Mouse (Mus musculus) left cerebral cortex, adult 8-10 months (tissue): Measurements from ENCODE around the gene Rab11fip4. TPM values are rescaled to one million over a fixed set of nuclear protein-coding genes. Genes with fewer than 3 reads are reported as not detected.
A peak's percentile ranks its signal among the peaks of the same experiment; 100 is the strongest.

Experiments used
- DNase-seq, 2 experiments: peaks; one replicate each; pipeline ENCODE4 v3.0.0; 2022; ENCODE audit warnings: low spot score in 2 of 2
- total RNA-seq, 4 experiments: library from RNA; stranded (reverse); gene quantifications; 2 replicates each; pipeline ENCODE4 v1.2.4; 2022

The Rab11fip4 gene
- total RNA-seq, result 100 to 1,000 TPM; 238 to 263 (median 241) TPM

DNA sequence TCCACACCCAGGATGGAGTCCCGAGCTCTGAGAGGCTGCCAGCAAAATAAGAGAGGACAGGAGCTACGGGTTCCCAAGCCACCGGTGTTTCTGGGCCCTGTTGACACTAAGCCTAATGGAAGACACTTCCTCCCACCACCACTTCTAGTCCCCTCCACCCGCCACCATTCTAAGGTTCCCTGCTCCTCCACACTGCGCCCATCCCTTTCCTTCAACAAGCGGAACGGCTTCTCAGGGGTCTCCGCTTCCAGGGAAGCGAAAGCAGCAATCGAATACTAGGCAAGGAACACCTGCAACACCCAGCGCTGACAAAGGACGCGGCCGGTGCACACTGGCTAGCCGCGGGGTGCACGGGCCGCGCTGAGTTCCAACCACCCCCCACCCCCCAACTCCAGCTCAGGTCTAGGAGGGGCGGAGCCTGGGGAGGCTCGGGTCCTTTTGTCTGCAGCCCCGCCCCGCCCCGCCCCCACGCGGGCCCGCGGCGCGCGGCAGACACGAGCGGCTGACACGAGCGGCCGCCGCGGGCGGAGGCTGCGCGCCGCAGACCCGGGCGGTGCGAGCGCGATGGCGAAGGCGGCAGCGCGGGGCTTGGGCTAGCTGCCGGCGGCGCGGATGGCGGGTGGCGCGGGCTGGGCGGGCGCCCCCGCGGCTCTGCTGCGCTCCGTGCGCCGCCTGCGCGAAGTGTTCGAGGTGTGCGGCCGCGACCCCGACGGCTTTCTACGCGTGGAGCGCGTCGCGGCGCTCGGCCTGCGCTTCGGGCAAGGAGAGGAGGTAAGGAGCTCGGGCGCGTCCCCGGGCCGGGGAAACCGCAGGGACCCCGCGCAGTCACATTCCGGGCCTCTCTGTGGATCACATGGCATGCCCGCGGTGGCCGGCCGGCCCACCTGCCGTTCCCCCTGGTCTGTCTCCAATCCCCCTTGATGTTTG, at the start of gene Rab11fip4:
Gene Rab11fip4, plus strand, starts transcription at position 549 of the 927 bp plus-strand sequence.
- DNase-seq, result peak in 1 of 2 experiments; percentile 70

GRCm38 (mm10) chr11:79552622-79553021, 38.4 kb upstream of the Rab11fip4 start:
- DNase-seq, result no peak

DNA sequence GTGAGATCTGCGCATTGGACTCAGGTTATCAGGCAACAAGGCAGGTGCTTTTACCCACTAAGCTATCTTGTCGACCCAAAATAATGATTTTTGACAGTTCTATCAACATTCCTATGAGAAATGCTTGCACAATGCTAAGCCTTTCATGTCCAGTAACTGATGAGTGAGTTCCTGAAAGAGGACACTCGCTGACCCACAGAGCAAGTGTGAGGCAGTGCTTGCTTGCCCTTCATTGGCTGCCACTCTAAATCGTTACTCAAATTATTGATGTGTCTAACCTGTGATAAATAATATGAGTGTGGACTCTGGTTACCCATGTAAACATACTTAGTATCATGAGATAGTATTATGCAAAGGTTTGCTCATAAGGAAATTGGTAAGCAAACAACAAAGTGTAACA, 30.5 kb upstream of the Rab11fip4 start:
- no peak for DNase-seq

DNA sequence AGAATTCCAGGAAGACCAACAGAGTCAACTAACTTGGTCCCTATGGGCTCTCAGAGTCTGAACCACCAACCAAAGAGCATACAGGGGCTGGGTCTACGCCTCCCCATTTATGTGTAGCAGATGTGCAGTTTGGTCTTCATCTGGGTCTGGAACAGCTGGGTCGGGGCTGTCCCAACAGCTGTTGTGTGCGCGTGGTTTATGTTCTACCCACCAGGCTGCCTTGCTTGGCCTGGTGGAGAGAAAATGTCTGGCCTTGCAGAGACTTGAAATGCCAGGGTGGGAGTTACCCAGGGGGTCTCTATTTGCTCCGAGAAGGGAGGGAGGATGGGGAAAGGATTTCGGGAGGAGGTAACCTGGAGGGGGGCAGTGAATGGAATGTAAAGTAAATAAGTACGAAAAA, 27.5 kb upstream of the Rab11fip4 start:
- no peak for DNase-seq

GRCm38 (mm10) chr11:79566947-79567346, 24.1 kb upstream of the Rab11fip4 start:
- no peak for DNase-seq

- no peak for DNase-seq
Measured at GRCm38 (mm10) chr11:79568197-79568911, 22.7 kb upstream of the Rab11fip4 start.

DNA sequence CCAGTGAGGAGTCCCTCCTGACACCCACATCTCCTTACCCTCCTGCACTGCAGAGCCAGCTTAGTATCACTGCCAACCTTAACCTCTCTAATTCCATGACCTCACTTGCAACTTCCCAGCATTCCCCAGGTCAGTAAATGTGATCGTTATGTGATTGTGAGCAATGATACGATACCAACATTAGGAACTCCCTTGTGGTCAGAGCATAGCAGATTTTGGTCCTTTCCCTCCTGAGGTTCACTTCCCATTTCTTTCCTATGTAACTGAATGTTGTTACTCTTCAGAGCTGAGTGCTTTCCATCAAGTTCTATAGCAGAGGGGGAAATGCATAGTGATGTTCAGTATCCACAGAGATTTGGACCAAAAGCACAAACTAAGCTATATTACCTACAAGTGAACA, 20.7 kb upstream of the Rab11fip4 start:
- no peak for DNase-seq

- no peak for DNase-seq
Measured at GRCm38 (mm10) chr11:79573836-79574235, 17.2 kb upstream of the Rab11fip4 start.

- DNase-seq, result no peak
Measured at GRCm38 (mm10) chr11:79575383-79576073, 15.5 kb upstream of the Rab11fip4 start.

DNA sequence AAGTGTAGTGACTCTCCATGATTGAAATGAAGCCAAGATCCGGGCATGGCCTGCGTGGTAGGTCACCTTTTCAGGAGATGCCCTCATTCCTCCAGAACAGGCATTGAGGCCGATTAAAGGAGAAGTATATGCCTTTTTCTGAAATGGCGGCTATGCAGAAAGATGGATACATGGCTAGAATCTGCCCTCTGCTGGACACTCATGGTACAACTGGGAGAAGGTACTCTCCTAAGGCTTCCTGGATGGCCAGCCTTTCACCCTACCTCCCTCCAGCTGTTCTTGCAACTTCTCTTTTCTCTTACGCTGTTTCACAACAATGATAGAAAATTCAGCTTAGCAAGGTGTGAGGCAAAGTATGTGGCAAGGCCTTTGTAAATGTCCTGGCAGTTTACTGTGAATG, 13.3 kb upstream of the Rab11fip4 start:
- peak; percentile 63 to 69 for DNase-seq

DNA sequence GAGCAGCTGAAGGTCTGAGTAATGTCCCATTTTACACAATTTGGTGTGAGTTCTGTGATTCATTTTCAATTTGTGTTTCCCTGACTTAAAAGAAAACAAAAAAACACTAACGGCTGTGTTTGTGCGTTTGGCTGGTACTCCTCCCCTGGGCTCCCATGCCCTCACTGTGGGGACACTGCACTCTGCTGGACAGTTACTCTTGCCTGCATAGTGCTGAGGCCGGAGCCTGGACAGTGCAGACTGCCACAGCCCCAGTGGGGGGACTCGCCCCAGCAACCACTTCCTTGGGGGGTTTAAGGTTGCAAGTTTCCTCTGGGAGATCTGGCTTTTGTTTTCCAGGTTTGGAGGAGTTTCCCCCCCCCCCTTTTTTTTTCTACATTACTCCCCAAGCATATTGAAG, 10.4 kb upstream of the Rab11fip4 start:
- no peak for DNase-seq

- DNase-seq, result no peak
Measured at GRCm38 (mm10) chr11:79581257-79581656, 9.8 kb upstream of the Rab11fip4 start.

DNA sequence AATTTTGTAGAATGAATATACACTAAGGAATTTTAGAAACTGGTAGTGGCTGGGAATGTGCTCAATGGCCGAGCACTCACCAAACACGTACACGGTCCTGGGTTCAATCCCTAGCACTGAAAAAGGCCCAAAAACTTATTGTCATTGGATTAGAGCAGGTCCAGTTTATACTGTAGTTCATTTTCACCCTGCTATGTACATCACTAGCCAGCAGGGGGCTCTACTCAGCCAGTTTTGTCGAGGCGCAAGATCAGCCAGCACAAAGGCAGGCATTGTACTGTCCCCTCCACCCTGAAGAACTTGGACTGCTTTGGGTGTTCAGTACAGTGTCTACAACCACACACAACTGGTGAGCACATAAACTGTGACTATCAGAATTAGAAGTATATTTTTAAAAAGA, 6.8 kb upstream of the Rab11fip4 start:
- no peak for DNase-seq

DNA sequence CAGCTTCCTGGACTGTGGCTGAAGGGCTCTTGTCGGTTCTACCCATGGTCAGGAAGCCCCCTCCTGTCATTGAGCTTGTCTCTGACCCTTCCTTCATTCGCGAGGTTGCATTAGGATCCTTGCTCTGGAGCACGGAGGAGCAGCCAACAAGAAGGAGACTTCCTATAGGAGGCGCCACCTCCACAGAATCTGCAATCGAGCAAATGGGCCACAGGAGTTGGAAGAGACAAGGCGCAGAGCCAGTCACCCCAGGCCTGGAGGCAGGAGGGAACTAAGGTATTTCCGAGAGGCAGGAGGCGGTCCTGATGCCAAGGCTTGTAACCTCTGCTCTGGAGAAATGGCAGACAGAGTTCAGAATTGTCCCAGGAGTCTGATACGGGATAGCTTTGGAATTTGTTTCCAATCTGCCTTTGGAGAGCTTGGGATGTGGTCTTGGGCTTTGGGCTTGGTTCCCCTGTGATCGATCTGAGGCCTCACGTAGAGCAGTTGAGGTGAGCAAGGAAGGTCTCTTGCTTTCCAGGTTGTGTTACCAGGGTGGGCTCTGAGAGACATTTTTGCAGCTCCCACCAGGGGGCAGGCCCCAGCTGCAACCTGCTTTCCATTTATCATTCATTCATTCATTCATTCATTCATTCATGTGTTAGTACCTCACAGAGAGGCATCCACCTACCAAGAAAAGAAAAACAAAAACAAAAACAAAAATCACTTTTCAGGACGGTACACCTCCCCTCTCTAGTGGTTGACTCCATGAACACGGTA, 1.5 kb upstream of the Rab11fip4 start:
- DNase-seq, result no peak

DNA sequence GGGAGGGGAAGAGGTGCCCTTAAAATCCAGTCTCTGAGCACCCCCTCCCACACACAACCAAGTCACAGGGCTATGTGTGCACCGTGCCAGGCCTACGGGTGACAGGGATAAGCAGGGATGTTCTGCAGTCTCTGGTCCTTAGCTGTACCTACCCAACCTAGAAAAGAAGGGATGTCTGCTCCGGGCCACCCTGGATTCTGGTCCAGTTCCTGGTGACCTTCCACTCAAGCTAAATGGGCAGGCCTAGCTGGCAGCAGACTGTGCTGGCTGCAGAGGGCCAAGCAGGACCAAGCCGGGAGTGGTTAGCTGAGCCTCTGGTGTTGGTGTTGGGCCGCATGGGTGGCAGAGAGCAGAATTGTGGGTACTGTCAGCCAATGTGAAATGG, 571 bp downstream of the Rab11fip4 start:
- peak in 1 of 2 experiments; percentile 48 for DNase-seq

DNA sequence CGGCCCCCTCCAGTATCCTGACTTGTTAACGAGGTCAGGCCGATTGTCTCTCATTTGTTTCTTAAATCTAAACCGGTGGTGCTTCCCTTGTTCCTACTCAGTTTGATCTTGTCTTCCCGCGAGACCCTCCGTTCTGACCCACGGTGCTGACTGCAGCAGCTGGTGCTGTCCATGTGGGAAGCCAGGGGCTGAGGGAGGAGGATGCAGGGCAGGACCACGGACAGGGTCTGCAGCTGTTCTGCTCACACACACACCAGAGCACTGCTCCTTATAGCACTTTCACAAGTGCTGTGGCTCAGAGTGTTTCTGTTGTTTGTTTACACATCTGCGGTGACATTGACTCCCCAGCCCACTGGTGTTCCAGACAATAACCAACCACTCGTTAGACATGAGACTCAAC, 2.5 kb downstream of the Rab11fip4 start:
- DNase-seq, result no peak

GRCm38 (mm10) chr11:79610454-79610853, 19.4 kb downstream of the Rab11fip4 start:
- no peak for DNase-seq

- DNase-seq, result peak in 1 of 2 experiments; percentile 50
Measured at GRCm38 (mm10) chr11:79611011-79611666, 20.1 kb downstream of the Rab11fip4 start.

- no peak for DNase-seq
Measured at GRCm38 (mm10) chr11:79612046-79612600, 21.1 kb downstream of the Rab11fip4 start.

- DNase-seq, result no peak
Measured at GRCm38 (mm10) chr11:79613084-79613483, 22.1 kb downstream of the Rab11fip4 start.
